Mouse (Mus musculus): ENCODE results near the gene Agtr1b.

- TF ChIP-seq POLR2A (IDR thresholded peaks at IDR 0.05; ENCODE audit: borderline replicate concordance, control insufficient read depth, low read depth, low read length) (no peak), CTCF (IDR thresholded peaks at IDR 0.05; ENCODE audit: control insufficient read depth, insufficient read depth, low read length) (no peak)
Measured at GRCm38 (mm10) chr3:20288761-20289160, 78.2 kb downstream of the Agtr1b start.

Data from bone marrow, adult 2 months (tissue).